Mouse (Mus musculus) heart, adult 11 months (tissue): ENCODE measurements around the gene Ccdc106.
A peak's percentile ranks its signal among the peaks of the same experiment; 100 is the strongest.

Source experiments
- DNase-seq: peaks from one replicate; pipeline ENCODE4 v3.0.0; 2022

Gene Ccdc106

DNA sequence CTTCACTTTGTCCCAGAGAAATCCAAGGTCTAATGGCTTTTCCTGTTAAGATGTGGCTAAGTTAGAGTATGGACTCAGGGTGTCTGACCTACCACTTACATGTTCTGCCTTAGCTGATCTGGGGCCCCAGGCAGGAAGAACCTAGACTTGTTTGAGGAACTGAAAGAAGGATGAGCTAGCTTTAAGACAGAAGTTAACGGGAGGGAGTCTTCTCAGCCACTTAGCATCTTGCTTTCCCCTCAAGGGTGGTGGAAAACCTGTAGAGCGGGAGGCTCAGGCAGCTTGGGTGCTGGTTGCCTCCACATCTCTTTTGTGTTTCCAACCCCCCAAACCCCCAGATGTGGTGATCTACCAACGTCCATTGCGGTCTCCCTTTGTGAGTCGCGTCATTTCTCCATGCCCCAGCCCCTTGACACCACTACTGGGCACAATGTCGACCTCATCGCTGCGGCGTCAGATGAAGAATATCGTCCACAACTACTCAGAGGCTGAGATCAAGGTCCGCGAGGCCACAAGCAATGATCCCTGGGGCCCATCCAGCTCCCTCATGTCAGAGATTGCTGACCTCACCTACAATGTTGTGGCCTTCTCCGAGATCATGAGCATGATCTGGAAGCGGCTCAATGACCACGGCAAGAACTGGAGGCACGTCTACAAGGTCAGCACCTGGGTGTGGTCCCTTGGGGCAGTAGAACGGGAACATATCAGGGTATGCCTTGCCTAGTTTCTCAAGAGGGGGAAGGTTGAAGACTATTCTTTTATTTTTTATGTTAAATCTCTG is 63.2 kb downstream of the Ccdc106 start:
- DNase-seq: peak; percentile 92

DNA sequence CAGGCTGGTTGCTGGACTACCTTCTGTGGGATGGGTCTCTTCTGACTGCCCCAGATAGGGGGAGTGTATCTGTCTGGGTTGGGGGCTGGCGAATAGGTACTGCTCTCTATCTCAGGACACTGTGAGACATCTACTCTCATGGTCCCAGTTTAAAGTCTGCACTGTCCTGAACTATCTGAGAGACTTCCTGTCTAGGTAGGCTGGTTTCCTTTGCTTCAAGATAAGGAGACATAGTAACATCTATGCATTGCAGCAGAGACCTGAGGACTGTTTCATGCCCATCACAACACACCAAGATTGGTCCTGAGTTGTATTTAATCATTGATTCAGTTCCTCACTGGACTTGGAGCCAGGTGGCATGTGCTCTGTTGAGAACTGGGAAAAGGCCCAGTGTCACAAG is 65.2 kb downstream of the Ccdc106 start:
- DNase-seq: peak; percentile 79

DNA sequence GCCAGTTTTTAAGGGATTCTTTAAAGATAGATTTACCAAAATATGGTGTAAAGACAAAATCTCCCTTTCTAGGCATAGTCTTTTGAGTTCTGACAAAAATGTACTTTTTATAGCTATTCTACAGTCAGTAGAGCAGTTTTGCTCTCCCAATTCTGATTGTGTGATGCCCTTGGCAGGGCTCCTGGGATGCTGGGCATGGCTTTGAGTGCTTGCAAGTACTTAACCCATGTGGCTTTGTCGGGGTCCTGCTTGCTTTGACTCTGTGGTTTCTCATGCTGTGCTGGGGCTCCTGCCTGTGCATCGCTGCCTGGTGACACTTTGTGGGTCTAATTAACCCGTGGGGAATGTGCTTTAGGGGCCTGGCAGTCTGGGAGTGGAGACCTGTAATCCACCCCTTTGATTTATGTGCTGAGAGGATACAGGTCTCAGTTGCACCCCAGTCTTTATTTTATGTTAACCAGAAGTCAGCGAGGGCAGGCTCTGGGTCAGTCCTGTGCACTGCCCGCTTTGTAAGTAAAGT is 66.6 kb downstream of the Ccdc106 start:
- peak; percentile 89 for DNase-seq

DNA sequence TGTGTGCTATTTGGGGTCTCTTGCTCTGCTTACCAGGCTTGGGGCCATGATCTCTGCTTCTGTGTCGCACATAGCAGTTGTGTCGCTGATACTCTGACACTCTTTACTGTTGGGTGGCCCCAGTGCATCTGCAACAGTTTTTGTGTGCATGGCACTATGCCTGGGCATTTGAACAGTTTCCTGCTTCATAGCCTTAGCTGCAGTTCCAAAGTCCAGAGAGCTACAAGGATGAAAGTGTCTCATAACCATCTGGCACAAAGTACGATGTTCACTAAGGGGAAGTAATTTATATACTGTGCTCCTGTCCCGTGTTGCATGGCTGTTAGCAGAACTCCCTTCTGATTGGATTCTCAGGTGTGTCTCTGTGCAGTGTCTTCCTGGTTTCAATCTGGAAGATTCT is 67.5 kb downstream of the Ccdc106 start:
- peak; percentile 76 for DNase-seq

DNA sequence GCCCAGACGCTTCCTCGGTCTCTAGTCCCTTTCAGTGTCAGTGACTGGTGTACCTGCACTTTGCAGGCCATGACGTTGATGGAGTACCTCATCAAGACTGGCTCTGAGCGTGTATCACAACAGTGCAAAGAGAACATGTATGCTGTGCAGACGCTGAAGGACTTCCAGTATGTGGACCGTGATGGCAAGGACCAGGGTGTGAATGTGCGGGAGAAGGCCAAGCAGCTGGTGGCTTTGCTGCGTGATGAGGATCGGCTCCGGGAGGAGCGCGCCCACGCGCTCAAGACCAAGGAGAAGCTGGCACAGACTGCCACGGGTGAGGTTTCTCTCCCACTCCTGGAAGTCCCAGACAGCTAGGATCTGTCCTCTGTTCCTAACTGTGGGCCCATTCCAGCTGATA is 69.5 kb downstream of the Ccdc106 start:
- peak; percentile 86 for DNase-seq

DNA sequence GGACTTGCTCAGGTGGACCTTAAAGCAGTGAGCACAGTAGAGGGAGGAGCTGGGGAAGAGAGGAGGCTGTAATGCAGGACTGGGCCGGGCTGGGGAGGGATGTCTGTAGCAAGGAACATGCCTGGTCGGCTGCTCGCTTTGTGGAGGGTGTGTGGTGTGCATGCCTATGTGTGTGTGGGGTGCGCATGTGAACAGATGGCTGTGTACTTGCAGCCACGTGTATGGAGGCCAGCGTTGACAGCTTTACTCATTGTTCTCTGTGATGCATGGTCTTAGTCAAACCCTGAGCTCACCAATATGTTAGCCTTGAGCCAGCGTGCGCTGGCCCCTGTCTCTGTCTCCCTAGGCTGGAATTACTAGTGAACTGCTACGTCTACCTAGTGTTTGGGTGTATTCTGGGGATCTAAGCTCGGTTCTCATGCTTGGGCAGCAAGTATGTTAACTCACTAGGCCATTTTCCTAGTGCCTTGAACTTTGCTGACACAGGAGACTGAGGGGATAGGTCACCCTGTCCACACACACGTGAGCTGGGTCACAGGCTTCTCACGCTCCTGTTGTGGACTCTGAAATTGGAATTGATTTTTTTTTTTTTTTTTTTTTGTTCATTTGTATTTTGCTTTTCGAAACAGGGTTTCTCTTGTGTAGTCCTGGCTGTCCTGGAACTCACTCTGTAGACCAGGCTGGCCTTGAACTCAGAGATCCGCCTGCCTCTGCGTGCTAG is 70.8 kb downstream of the Ccdc106 start:
- DNase-seq: peak; percentile 85

DNA sequence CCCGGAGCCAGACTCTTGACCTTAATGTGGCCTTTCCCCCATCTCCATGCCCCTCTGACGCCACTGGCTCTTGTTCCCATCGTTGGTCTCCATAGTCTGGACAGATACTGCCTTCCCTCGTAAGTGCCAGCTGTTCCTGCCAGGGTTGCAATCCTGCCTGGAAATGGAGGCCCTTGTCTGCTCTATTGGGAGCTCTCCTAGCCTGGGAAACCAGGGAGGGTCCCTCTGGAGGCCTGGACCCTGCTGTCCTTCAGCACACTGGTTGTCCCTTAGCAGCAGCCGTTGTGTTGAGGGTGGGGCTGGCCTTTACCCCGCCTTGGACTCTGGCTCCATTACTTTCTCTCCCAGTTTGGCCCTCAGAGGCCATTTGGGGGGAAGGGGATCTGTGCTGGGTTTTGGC is 72.0 kb downstream of the Ccdc106 start:
- DNase-seq: peak; percentile 92

DNA sequence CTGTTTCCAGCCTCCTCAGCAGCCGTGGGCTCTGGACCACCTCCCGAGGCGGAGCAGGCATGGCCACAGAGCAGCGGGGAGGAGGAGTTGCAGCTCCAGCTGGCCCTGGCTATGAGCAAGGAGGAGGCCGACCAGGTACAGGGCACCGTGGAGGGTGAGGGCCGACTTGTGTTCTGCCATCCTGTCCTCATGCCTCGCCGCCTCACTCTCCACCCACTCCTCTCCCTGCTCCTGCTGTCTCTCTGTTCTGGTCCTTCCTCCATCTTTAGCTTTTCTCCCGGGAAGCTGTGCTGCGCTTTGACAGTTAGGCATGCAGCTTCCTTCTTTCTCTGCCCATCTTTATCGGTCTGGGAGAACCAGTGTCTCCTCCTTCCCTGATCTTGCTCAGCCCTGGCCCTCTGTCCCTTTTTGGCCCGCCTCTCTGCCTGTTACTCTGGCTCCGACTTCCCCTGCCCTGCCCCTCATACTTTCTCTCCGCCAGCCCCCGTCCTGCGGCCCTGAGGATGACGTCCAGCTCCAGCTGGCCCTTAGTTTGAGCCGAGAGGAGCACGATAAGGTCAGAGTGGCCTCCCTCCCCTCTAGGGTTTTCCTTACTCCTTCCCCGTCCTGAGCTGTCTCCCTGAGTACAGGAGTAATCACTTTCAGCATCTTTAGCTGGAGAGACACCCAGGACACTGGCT is 72.6 kb downstream of the Ccdc106 start:
- DNase-seq: peak; percentile 94

DNA sequence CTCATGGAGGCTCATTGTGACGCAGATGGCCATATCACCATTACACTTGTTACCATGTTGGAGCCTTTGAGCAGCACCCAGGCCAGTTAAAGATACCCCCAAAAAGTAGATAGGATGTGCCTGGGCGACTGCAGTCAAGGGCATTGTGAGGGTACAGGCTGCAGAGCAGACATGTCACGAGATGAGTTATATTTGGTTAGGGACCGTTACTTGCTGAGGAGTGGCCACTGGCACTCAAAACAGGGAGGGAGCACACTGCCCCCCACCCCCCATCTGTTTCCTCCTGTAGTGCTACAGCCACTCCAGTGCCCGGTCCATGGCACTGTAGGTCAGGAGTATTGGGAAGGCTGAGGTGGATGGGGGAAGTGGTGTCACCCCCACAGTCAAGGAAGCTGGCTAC is 78.4 kb downstream of the Ccdc106 start:
- peak; percentile 92 for DNase-seq

DNA sequence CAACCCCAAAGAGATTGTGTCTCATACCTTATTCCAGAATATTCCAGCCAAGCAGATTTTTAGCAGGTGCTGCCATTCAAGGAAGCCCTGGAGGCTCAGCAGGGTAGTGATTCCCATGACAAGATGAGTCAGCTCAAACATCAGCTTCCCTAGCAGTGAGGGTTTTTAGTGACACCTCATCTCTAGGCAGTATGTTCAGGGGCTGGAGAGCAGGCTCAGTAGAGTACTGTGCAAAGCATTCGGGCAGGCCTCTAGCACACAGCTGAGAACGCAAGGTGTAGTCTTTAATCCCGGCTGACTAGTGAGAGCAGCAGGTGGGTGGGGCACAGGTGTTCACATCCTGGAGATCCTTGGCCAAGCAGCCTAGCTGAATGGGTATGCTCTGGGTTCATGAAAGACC is 79.4 kb downstream of the Ccdc106 start:
- DNase-seq: no peak

DNA sequence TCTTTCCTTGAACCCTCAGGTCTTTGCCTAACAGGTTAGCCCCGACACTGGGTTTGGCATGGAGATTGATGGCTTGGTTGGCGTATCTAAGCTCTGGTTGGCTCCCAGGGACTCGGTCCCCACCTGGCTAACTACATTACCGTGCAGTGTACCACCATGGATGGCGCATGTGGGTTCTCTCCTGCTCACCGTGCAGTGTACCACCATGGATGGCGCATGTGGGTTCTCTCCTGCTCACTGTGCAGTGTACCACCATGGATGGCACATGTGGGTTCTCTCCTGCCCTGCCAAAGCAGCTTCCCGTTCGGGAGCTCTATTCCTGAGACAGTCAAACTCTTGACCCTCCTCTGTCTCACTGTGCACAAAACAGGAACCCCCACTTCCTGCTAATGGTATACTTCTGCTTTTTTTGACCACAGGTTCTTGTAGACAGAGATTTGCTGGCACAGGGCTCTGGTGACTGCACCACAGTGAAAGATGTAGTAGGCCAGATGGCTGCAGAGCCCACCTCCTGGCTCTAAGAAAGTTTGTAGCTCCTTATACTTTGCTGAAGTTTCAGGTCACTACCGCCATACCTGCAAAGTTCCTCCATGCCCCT is 80.8 kb downstream of the Ccdc106 start:
- DNase-seq: peak; percentile 97

DNA sequence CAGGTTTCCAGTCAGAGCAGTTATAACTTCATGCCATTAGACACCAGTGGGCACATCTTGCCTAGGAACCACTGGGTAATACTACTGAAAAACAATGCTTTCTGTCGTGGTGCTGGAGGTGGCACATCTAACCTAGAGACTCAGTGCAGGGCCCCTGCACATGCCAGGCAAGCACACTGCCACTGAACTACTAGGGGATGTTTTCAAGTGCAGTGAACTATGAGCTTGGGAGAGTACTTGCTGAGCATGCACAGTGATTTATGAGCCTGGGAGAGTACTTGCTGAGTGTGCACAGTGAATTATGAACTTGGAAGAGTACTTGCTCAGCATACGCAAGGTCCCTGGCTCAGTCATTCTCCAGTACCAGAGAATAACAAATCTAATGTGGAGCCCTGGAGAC is 82.2 kb downstream of the Ccdc106 start:
- DNase-seq: peak; percentile 80

DNA sequence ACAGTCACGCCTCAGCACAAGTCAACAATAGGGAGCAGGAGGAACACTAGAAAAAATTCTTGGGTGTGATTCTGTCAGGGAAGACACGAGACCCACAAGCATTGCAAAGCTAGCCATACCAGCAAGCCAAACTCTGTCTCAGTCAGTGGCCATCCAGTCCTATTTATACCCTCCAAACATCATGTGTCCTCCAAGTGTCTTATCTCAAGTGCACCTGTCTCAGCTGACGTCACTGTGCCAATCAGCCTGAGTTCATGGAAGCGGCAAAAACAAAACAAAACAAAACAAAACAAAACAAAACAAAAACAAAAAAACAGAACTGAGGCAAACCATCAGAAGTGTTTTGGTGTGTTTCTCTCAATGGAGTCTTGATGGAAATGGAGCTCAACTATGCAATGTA is 87.9 kb downstream of the Ccdc106 start:
- DNase-seq: peak; percentile 87

DNA sequence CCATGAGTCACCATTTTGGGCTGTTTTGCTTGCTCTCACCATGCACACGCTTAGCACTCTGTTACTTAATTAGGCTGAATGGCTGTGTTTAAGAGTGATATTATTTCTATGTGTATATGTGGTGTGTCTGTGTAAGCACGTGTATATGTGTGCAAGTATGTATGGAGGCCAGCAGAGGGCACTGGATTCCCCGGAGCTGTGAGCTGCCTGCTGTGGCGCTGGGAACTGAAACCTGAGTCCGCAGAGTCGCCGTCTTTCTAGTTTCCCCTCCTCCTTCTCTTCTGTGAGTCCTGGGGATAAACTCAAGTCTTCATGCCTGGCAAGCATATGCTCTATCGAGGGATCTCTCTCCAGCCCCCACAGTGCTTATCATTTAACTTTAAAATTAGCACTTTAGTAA is 88.9 kb downstream of the Ccdc106 start:
- peak; percentile 18 for DNase-seq
